Mouse (Mus musculus) thymus, postnatal 36 days (tissue): ENCODE results near the gene Dnm3.

ENCODE experiments used
- DNase-seq, 2 experiments: peaks; one replicate each; pipeline ENCODE4 v3.0.0; 2022; ENCODE audit warnings: mixed read lengths in 2 of 2

Dnm3 gene

GRCm38 (mm10) chr1:162206998-162207707, 270.7 kb downstream of the Dnm3 start:
- DNase-seq, result no peak

- no peak for DNase-seq
Measured at GRCm38 (mm10) chr1:162202465-162203348, 275.1 kb downstream of the Dnm3 start.

- DNase-seq, result no peak
Measured at GRCm38 (mm10) chr1:162200446-162200845, 277.4 kb downstream of the Dnm3 start.

GRCm38 (mm10) chr1:162196812-162197680, 280.8 kb downstream of the Dnm3 start:
- no peak for DNase-seq

- DNase-seq, result no peak
Measured at GRCm38 (mm10) chr1:162188744-162189143, 289.1 kb downstream of the Dnm3 start.

- DNase-seq, result no peak
Measured at GRCm38 (mm10) chr1:162187352-162188120, 290.3 kb downstream of the Dnm3 start.

GRCm38 (mm10) chr1:162186470-162187351, 291.1 kb downstream of the Dnm3 start:
- DNase-seq, result no peak

GRCm38 (mm10) chr1:162184003-162184748, 293.7 kb downstream of the Dnm3 start:
- DNase-seq, result no peak

GRCm38 (mm10) chr1:162183438-162183837, 294.4 kb downstream of the Dnm3 start:
- no peak for DNase-seq

GRCm38 (mm10) chr1:162181187-162181975, 296.5 kb downstream of the Dnm3 start:
- no peak for DNase-seq

GRCm38 (mm10) chr1:162180451-162180850, 297.4 kb downstream of the Dnm3 start:
- no peak for DNase-seq

- no peak for DNase-seq
Measured at GRCm38 (mm10) chr1:162179401-162179800, 298.4 kb downstream of the Dnm3 start.

- DNase-seq, result no peak
Measured at GRCm38 (mm10) chr1:162172806-162173205, 305.0 kb downstream of the Dnm3 start.

- no peak for DNase-seq
Measured at GRCm38 (mm10) chr1:162163687-162164484, 313.9 kb downstream of the Dnm3 start.

GRCm38 (mm10) chr1:162162677-162163076, 315.2 kb downstream of the Dnm3 start:
- DNase-seq, result no peak

GRCm38 (mm10) chr1:162162249-162162648, 315.6 kb downstream of the Dnm3 start:
- no peak for DNase-seq

GRCm38 (mm10) chr1:162160718-162161117, 317.1 kb downstream of the Dnm3 start:
- no peak for DNase-seq

GRCm38 (mm10) chr1:162158486-162158885, 319.3 kb downstream of the Dnm3 start:
- no peak for DNase-seq

- no peak for DNase-seq
Measured at GRCm38 (mm10) chr1:162157659-162158058, 320.2 kb downstream of the Dnm3 start.
